ENCODE assay signal across 8 mouse cellular contexts in genomic region chr11:103134221-103134620, GRCm38 (mm10). TPM values are rescaled to one million over a fixed set of nuclear protein-coding genes. Genes with fewer than 3 reads are reported as not detected.
DNase-seq lines count a peak whose midpoint lies in the region; ATAC-seq lines count a peak whose summit lies in the region.

No protein-coding gene starts in this region.

- H3K36me3 ChIP-seq in hindbrain, embryonic 14.5 days (replicated peaks; ENCODE audit: control insufficient read depth, insufficient read depth) = peaks cover 8% of the 10 kb centered on the region
- H3K36me3 ChIP-seq in hindbrain, embryonic 10.5 days = peaks cover 21% of the 10 kb centered on the region
- H3K36me3 ChIP-seq in embryonic facial prominence, embryonic 15.5 days = peaks cover 11% of the 10 kb centered on the region
- no peaks in the 10 kb centered on the region; the same call in 1 of the 2 replicates for H3K36me3 ChIP-seq in liver, embryonic 16.5 days (ENCODE audit: control insufficient read depth, insufficient read depth)

- no peaks in the 10 kb centered on the region for H3K9me3 ChIP-seq in hindbrain, embryonic 14.5 days (ENCODE audit: control insufficient read depth, low read length)
- no peaks in the 10 kb centered on the region for H3K9me3 ChIP-seq in hindbrain, embryonic 10.5 days
- no peaks in the 10 kb centered on the region for H3K9me3 ChIP-seq in embryonic facial prominence, embryonic 15.5 days (replicated peaks)
- H3K9me3 ChIP-seq in liver, embryonic 16.5 days (replicated peaks; ENCODE audit: control insufficient read depth, low read length) = no peaks in the 10 kb centered on the region

- H3K4me3 ChIP-seq in hindbrain, embryonic 14.5 days (replicated peaks; ENCODE audit: low read length) = peak overlapping the region; percentile 93; the same call in 1 of the 2 replicates
- H3K4me3 ChIP-seq in hindbrain, embryonic 10.5 days = no peak overlapping the region
- no peak overlapping the region for H3K4me3 ChIP-seq in embryonic facial prominence, embryonic 15.5 days (replicated peaks)
- H3K4me3 ChIP-seq in liver, embryonic 16.5 days (ENCODE audit: low read depth, low read length) = peak overlapping the region; percentile 8; the same call in 1 of the 2 replicates

- H3K9ac ChIP-seq in hindbrain, embryonic 14.5 days = peak overlapping the region; percentile 39; the same call in 1 of the 2 replicates
- no peak overlapping the region for H3K9ac ChIP-seq in embryonic facial prominence, embryonic 15.5 days
- H3K9ac ChIP-seq in liver, embryonic 16.5 days (ENCODE audit: low read depth, low read length) = peak overlapping the region; percentile 98; the same call in 1 of the 2 replicates

- no peaks in the 10 kb centered on the region for H3K27me3 ChIP-seq in hindbrain, embryonic 14.5 days (ENCODE audit: control insufficient read depth, insufficient read depth, low read length)
- H3K27me3 ChIP-seq in hindbrain, embryonic 10.5 days (ENCODE audit: insufficient read depth, poor library complexity, severe bottlenecking) = no peaks in the 10 kb centered on the region
- no peaks in the 10 kb centered on the region for H3K27me3 ChIP-seq in embryonic facial prominence, embryonic 15.5 days
- H3K27me3 ChIP-seq in liver, embryonic 16.5 days (ENCODE audit: control insufficient read depth, insufficient read depth, low read depth, low read length) = no peaks in the 10 kb centered on the region

- WGBS in hindbrain, embryonic 14.5 days = 82% methylated on average over 3 of the region's 3 CpGs
- WGBS in hindbrain, embryonic 10.5 days = 79% methylated on average over 3 of the region's 3 CpGs
- 57% methylated on average over 3 of the region's 3 CpGs for WGBS in embryonic facial prominence, embryonic 15.5 days
- 52% methylated on average over 3 of the region's 3 CpGs for WGBS in liver, embryonic 16.5 days (ENCODE audit: insufficient replicate concordance)

- H3K27ac ChIP-seq in hindbrain, embryonic 14.5 days = no peak overlapping the region; the same call in 1 of the 2 replicates
- no peak overlapping the region for H3K27ac ChIP-seq in hindbrain, embryonic 10.5 days
- peak overlapping the region; percentile 75 for H3K27ac ChIP-seq in embryonic facial prominence, embryonic 15.5 days (replicated peaks)
- peak overlapping the region; percentile 94 for H3K27ac ChIP-seq in liver, embryonic 16.5 days (ENCODE audit: low read length)

- no peak for DNase-seq in hindbrain, embryonic 14.5 days (ENCODE audit: low spot score)
- no peak for DNase-seq in hindbrain, embryonic 10.5 days (ENCODE audit: low spot score)
- peak; percentile 39 for DNase-seq in MN1 (ENCODE audit: low spot score)
- DNase-seq in kidney, postnatal 36 days = no peak
- no peak for DNase-seq in thymus, postnatal 36 days
- DNase-seq in spleen, postnatal 4 days (ENCODE audit: low spot score in 2 of 2) = no peak

- ATAC-seq in hindbrain, embryonic 14.5 days (ENCODE audit: low FRiP score) = no peak
- ATAC-seq in embryonic facial prominence, embryonic 15.5 days (ENCODE audit: insufficient number of reproducible peaks, low FRiP score, low TSS enrichment, low read depth) = no peak
- no peak for ATAC-seq in liver, embryonic 16.5 days (ENCODE audit: low read depth)

- peaks cover 37% of the 10 kb centered on the region for H3K4me1 ChIP-seq in hindbrain, embryonic 14.5 days (replicated peaks; ENCODE audit: control insufficient read depth, insufficient read depth, low read length)
- peaks cover 37% of the 10 kb centered on the region for H3K4me1 ChIP-seq in hindbrain, embryonic 10.5 days (replicated peaks)
- H3K4me1 ChIP-seq in embryonic facial prominence, embryonic 15.5 days = peaks cover 31% of the 10 kb centered on the region
- H3K4me1 ChIP-seq in liver, embryonic 16.5 days (ENCODE audit: control insufficient read depth, low read depth, low read length) = peaks cover 45% of the 10 kb centered on the region

- H3K4me2 ChIP-seq in hindbrain, embryonic 14.5 days (replicated peaks) = peak overlapping the region; percentile 49
- H3K4me2 ChIP-seq in embryonic facial prominence, embryonic 15.5 days (replicated peaks) = no peak overlapping the region
- peak overlapping the region; percentile 77 for H3K4me2 ChIP-seq in liver, embryonic 16.5 days (ENCODE audit: low read depth, low read length)

RNA-seq across cellular contexts. Expression of gene Hexim2, which starts 2.0 kb away (rescaled TPM):
- 20.9 and 24.2 TPM in 2 replicates for polyA plus RNA-seq in hindbrain, embryonic 14.5 days (2014; fragmentation: Nextera tagmentation; extraction: Ambion mirVana)
- polyA plus RNA-seq in hindbrain, embryonic 10.5 days (2016; fragmentation: Nextera tagmentation; extraction: Ambion mirVana) = 7.7 and 8.9 TPM in 2 replicates
- polyA plus RNA-seq in embryonic facial prominence, embryonic 15.5 days (2015; fragmentation: Nextera tagmentation; extraction: Ambion mirVana) = 14.0 and 14.1 TPM in 2 replicates
- 5.2 and 5.7 TPM in 2 replicates for polyA plus RNA-seq in liver, embryonic 16.5 days (2015; fragmentation: Nextera tagmentation; extraction: Ambion mirVana)

RNA-seq across cellular contexts. Expression of gene Hexim1, which starts 18.2 kb away (rescaled TPM):
- 5.3 and 5.6 TPM in 2 replicates for polyA plus RNA-seq in hindbrain, embryonic 14.5 days (2014; fragmentation: Nextera tagmentation; extraction: Ambion mirVana)
- polyA plus RNA-seq in hindbrain, embryonic 10.5 days (2016; fragmentation: Nextera tagmentation; extraction: Ambion mirVana) = 1.7 and 2.3 TPM in 2 replicates
- 5.9 and 6.1 TPM in 2 replicates for polyA plus RNA-seq in embryonic facial prominence, embryonic 15.5 days (2015; fragmentation: Nextera tagmentation; extraction: Ambion mirVana)
- polyA plus RNA-seq in liver, embryonic 16.5 days (2015; fragmentation: Nextera tagmentation; extraction: Ambion mirVana) = 1.7 and 1.9 TPM in 2 replicates

RNA-seq across cellular contexts. Expression of gene Acbd4, which starts 32.7 kb away (rescaled TPM):
- 8.3 and 10.6 TPM in 2 replicates for polyA plus RNA-seq in hindbrain, embryonic 14.5 days (2014; fragmentation: Nextera tagmentation; extraction: Ambion mirVana)
- 7.7 and 8.3 TPM in 2 replicates for polyA plus RNA-seq in hindbrain, embryonic 10.5 days (2016; fragmentation: Nextera tagmentation; extraction: Ambion mirVana)
- polyA plus RNA-seq in embryonic facial prominence, embryonic 15.5 days (2015; fragmentation: Nextera tagmentation; extraction: Ambion mirVana) = 23.4 and 27.9 TPM in 2 replicates
- 51.3 and 54.4 TPM in 2 replicates for polyA plus RNA-seq in liver, embryonic 16.5 days (2015; fragmentation: Nextera tagmentation; extraction: Ambion mirVana)

RNA-seq across cellular contexts. Expression of gene Plcd3, which starts 32.8 kb away (rescaled TPM):
- polyA plus RNA-seq in hindbrain, embryonic 14.5 days (2014; fragmentation: Nextera tagmentation; extraction: Ambion mirVana) = 1.7 and 1.9 TPM in 2 replicates
- polyA plus RNA-seq in hindbrain, embryonic 10.5 days (2016; fragmentation: Nextera tagmentation; extraction: Ambion mirVana) = 1.6 and 1.9 TPM in 2 replicates
- 7.6 and 9.0 TPM in 2 replicates for polyA plus RNA-seq in embryonic facial prominence, embryonic 15.5 days (2015; fragmentation: Nextera tagmentation; extraction: Ambion mirVana)
- polyA plus RNA-seq in liver, embryonic 16.5 days (2015; fragmentation: Nextera tagmentation; extraction: Ambion mirVana) = 0.40 and 0.58 TPM in 2 replicates

RNA-seq across cellular contexts. Expression of gene Fmnl1, which starts 36.7 kb away (rescaled TPM):
- 6.1 and 8.0 TPM in 2 replicates for polyA plus RNA-seq in hindbrain, embryonic 14.5 days (2014; fragmentation: Nextera tagmentation; extraction: Ambion mirVana)
- 0.72 and 1.5 TPM in 2 replicates for polyA plus RNA-seq in hindbrain, embryonic 10.5 days (2016; fragmentation: Nextera tagmentation; extraction: Ambion mirVana)
- polyA plus RNA-seq in embryonic facial prominence, embryonic 15.5 days (2015; fragmentation: Nextera tagmentation; extraction: Ambion mirVana) = 2.7 TPM in 2 replicates
- 5.2 and 6.3 TPM in 2 replicates for polyA plus RNA-seq in liver, embryonic 16.5 days (2015; fragmentation: Nextera tagmentation; extraction: Ambion mirVana)

Comparison
In these comparisons a context has a peak if more than half of its experiments do, and no peak if none do; other contexts are left out.
1. H3K4me3 ChIP-seq: peak in hindbrain, embryonic 14.5 days (single experiment) and liver, embryonic 16.5 days (single experiment); none in hindbrain, embryonic 10.5 days (single experiment) and embryonic facial prominence, embryonic 15.5 days (single experiment).
2. H3K27ac ChIP-seq: peak in embryonic facial prominence, embryonic 15.5 days (single experiment) and liver, embryonic 16.5 days (single experiment); none in hindbrain, embryonic 14.5 days (single experiment) and hindbrain, embryonic 10.5 days (single experiment).